Mouse (Mus musculus): ENCODE results near the gene Odf2l. TPM values are rescaled to one million over a fixed set of nuclear protein-coding genes. Genes with fewer than 3 reads are reported as not detected.

Odf2l gene
- polyA plus RNA-seq, 1 experiment from 2014 or later, result 8.8 TPM

DNA sequence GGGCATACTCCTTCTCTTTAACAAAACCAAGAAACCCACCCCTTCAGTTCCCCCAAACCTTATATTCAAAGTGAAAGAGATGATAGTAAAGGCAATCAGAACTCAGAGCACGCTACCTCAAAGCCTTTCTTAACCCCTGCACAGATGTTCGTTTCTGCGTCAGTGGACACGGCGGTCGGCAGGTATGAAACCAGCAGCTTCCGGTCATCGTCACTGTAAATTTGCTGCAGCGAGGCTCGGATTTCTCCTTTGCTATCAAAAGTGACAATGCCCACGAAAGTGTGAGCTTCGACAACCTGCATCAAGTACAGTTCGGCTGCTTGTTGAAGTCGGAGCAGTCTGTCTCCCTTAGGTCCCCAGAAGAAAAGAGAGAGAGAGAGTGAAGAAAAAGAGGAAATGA is 32.2 kb upstream of the Odf2l start:
- no peaks in the 10 kb centered on the region for H3K27me3 ChIP-seq (ENCODE audit: control insufficient read depth, insufficient read depth, low read length)
- H3K9ac ChIP-seq (ENCODE audit: low read length), result no peak overlapping the region
- ATAC-seq (ENCODE audit: low FRiP score, low TSS enrichment) (no peak), DNase-seq (ENCODE audit: low spot score) (no peak)
- no peak overlapping the region for H3K4me2 ChIP-seq (replicated peaks; ENCODE audit: low read depth)
- no peak overlapping the region for H3K27ac ChIP-seq (replicated peaks)
- no peak for TF ChIP-seq CTCF (IDR thresholded peaks at IDR 0.05; ENCODE audit: low read depth)
- H3K36me3 ChIP-seq (ENCODE audit: control insufficient read depth, insufficient read depth, low read length), result no peaks in the 10 kb centered on the region
- no peaks in the 10 kb centered on the region for H3K9me3 ChIP-seq (ENCODE audit: control insufficient read depth, low read length)
- no peaks in the 10 kb centered on the region for H3K4me1 ChIP-seq (replicated peaks; ENCODE audit: control insufficient read depth, insufficient read depth)
- no peak overlapping the region for H3K4me3 ChIP-seq (ENCODE audit: low read depth, low read length)
- 90% methylated on average over 14 of the region's 14 CpGs for WGBS

DNA sequence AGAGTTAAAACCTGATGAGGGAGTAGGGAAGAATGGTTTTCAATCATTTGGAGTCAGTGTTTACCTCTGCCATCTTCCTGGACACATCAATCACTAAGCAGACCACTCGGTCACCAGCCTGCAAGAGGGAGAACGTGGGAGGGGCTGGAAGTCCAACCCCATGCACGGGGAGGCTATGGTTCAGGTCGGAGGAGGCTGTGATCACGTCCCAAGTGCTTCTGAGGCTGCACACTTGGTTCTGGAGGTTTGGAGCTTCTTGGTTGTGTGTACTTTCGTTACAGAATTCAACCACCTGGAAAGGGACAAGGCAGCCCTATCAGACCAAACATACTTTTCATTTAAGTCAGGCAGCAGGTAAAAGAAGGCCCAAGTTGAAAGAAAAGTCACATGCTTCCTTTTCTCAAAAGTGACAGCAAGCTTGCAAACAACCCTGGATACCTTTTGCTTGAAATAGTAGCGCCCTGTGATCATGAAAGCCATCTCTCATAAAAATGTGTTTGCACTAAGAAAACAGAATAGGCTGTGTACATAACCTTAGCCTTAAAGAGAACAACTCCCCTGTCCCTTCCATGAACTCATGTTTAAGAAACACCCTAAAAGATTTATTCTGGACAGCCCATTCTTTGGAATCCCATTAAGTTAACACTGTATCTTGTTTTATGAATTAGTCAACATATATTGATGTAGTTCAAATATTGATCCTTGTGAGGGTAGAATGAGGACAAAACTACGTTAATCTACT is 30.4 kb upstream of the Odf2l start:
- H3K36me3 ChIP-seq (ENCODE audit: control insufficient read depth, insufficient read depth, low read length), result no peaks in the 10 kb centered on the region
- TF ChIP-seq CTCF (IDR thresholded peaks at IDR 0.05; ENCODE audit: low read depth) (no peak), EP300 (optimal IDR thresholded peaks at IDR 0.05) (no peak)
- H3K4me3 ChIP-seq (ENCODE audit: low read depth, low read length), result no peak overlapping the region
- DNase-seq (ENCODE audit: low spot score), result peak; percentile 31
- H3K27ac ChIP-seq (replicated peaks), result no peak overlapping the region; the same call in 1 of the 2 replicates
- 26% methylated on average over 8 of the region's 8 CpGs for WGBS
- no peaks in the 10 kb centered on the region for H3K9me3 ChIP-seq (ENCODE audit: control insufficient read depth, low read length)
- no peaks in the 10 kb centered on the region for H3K4me1 ChIP-seq (replicated peaks; ENCODE audit: control insufficient read depth, insufficient read depth)
- H3K4me2 ChIP-seq (replicated peaks; ENCODE audit: low read depth), result no peak overlapping the region
- peak; percentile 95 for ATAC-seq (ENCODE audit: low FRiP score, low TSS enrichment)
- no peak overlapping the region for H3K9ac ChIP-seq (ENCODE audit: low read length)
- no peaks in the 10 kb centered on the region for H3K27me3 ChIP-seq (ENCODE audit: control insufficient read depth, insufficient read depth, low read length)

DNA sequence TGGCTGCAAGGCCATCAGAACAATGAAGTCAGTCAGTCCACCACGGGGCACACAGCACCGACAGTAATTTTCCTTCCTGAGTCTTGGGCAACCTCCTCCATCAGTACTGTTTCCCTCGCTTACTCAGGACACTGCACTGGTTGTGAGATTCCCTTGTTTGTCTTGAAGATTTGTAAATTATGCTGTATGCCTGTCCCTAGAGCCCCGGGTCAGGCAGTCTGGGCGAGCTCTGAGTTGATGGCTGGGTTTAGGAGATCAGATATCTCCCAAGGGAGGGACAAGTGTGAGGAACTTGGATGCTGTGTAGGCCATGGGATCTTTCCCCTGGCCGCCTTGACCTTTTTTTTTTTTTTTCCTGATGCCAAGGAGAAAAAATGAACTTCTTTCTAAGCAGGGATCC is 19.1 kb upstream of the Odf2l start, which contains the start of gene Clca2:
Gene Clca2, minus strand, starts transcription at position 153 of the 400 bp plus-strand sequence.
- H3K4me3 ChIP-seq (ENCODE audit: low read depth, low read length), result no peak within 1 kb of the TSS
- H3K9me3 ChIP-seq (ENCODE audit: control insufficient read depth, low read length), result no peaks in the 10 kb centered on the region
- no peaks in the 10 kb centered on the region for H3K36me3 ChIP-seq (ENCODE audit: control insufficient read depth, insufficient read depth, low read length)
- ATAC-seq (ENCODE audit: low FRiP score, low TSS enrichment) (no peak), DNase-seq (ENCODE audit: low spot score) (no peak)
- 61% methylated on average over 6 of the region's 6 CpGs for WGBS
- TF ChIP-seq CTCF (IDR thresholded peaks at IDR 0.05; ENCODE audit: low read depth) (no peak), EP300 (optimal IDR thresholded peaks at IDR 0.05) (no peak)
- H3K27ac ChIP-seq (replicated peaks), result peak within 1 kb of the TSS; percentile 45; the same call in 1 of the 2 replicates
- H3K4me1 ChIP-seq (replicated peaks; ENCODE audit: control insufficient read depth, insufficient read depth), result 0 out of 2 replicates have a peak, but pooled peaks cover 3% of the 10 kb centered on the region
- 0 out of 2 replicates have a peak within 1 kb of the TSS, but pooled peaks have one; percentile 14 for H3K4me2 ChIP-seq (replicated peaks; ENCODE audit: low read depth)
- H3K27me3 ChIP-seq (ENCODE audit: control insufficient read depth, insufficient read depth, low read length), result no peaks in the 10 kb centered on the region
- H3K9ac ChIP-seq (ENCODE audit: low read length), result no peak within 1 kb of the TSS

DNA sequence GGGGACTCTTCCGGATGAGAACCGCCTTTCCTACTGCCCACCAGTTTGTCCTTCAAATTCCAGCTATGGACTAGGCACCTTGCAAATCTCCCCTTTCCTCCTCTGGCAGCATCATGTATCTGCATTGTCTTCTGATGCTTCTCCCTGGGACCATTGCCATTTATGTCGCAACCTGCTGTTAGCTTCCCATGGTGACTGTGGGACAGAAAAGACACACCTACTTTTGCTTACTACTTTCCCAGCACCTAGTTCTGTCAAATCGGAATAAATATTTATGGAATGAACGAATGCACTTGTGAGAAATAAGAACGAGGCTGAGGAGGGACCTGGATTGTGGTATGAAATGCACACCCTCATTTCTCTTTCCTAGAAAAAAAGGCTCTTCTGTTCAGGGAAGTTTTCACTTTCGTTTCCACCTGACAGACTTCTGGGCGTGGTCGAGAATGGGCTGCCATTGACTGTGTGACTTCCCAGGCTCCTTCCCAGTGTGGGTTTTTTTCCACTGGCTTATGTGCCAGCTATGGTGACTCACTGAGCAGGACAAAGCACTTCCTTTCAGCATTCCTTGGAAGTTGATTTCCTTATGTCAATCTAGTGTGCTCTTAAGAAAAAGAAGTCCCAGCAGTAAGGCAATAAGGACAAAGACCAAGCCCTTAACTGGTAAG is 16.4 kb upstream of the Odf2l start:
- H3K4me2 ChIP-seq (replicated peaks; ENCODE audit: low read depth), result peak overlapping the region; percentile 36
- no peak overlapping the region for H3K4me3 ChIP-seq (ENCODE audit: low read depth, low read length)
- H3K9ac ChIP-seq (ENCODE audit: low read length), result no peak overlapping the region
- TF ChIP-seq CTCF (IDR thresholded peaks at IDR 0.05; ENCODE audit: low read depth), result no peak
- no peak for TF ChIP-seq EP300 (optimal IDR thresholded peaks at IDR 0.05)
- peak; percentile 93 for ATAC-seq (ENCODE audit: low FRiP score, low TSS enrichment)
- peak overlapping the region; percentile 67 for H3K27ac ChIP-seq (replicated peaks)
- H3K36me3 ChIP-seq (ENCODE audit: control insufficient read depth, insufficient read depth, low read length), result no peaks in the 10 kb centered on the region
- H3K4me1 ChIP-seq (replicated peaks; ENCODE audit: control insufficient read depth, insufficient read depth), result 0 out of 2 replicates have a peak, but pooled peaks cover 3% of the 10 kb centered on the region
- no peaks in the 10 kb centered on the region for H3K27me3 ChIP-seq (ENCODE audit: control insufficient read depth, insufficient read depth, low read length)
- H3K9me3 ChIP-seq (ENCODE audit: control insufficient read depth, low read length), result no peaks in the 10 kb centered on the region
- WGBS, result 56% methylated on average over 9 of the region's 9 CpGs
- peak; percentile 78 for DNase-seq (ENCODE audit: low spot score)

DNA sequence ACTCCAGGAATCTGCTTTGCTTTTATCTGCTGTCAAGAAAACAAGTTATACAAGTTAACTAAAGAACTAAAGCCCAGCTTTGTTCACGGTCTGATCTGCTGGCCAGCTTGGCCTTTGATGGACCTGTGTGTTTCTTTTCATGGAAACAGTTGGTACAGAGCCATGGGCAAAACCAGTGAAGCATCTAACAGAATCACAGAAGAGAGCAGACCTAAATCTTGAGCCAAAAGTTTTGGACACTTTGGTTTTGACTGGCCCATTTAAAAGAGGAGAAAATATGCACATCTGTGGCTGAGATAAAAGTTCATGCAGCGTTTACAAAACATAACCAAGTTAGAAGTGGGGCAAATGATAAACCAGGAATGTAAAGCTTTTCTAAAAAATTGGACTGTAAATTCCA is 15.1 kb upstream of the Odf2l start:
- no peak for TF ChIP-seq EP300 (optimal IDR thresholded peaks at IDR 0.05)
- no peak for TF ChIP-seq CTCF (IDR thresholded peaks at IDR 0.05; ENCODE audit: low read depth)
- Histone ChIP-seq H3K9ac (ENCODE audit: low read length) (no peak overlapping the region), H3K4me3 (ENCODE audit: low read depth, low read length) (no peak overlapping the region), H3K4me2 (replicated peaks; ENCODE audit: low read depth) (no peak overlapping the region), H3K9me3 (ENCODE audit: control insufficient read depth, low read length) (no peaks in the 10 kb centered on the region), H3K27ac (replicated peaks) (no peak overlapping the region), H3K4me1 (replicated peaks; ENCODE audit: control insufficient read depth, insufficient read depth) (0 out of 2 replicates have a peak, but pooled peaks cover 3% of the 10 kb centered on the region), H3K36me3 (ENCODE audit: control insufficient read depth, insufficient read depth, low read length) (no peaks in the 10 kb centered on the region), H3K27me3 (ENCODE audit: control insufficient read depth, insufficient read depth, low read length) (no peaks in the 10 kb centered on the region)
- DNase-seq (ENCODE audit: low spot score) (no peak), ATAC-seq (ENCODE audit: low FRiP score, low TSS enrichment) (no peak)
- 57% methylated on average over 2 of the region's 2 CpGs for WGBS

DNA sequence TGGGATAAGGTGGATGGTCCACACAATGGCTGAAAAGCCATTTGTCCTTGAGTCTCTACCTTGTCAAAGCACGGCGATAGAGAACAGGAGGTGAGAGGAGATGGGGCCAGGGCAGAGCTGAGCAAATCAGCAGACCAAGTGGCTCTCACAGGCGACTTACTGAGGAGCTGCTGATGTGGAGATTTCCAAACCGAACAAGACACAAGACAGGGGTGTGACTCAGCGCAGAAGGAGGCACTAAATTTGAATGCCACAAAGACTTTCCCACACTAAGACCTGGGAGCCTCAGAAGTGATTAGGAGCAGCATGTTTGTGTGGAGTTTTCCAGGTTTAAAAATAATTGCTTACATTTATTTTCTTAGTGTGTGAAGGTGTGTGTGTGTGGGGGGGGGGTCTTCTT is 14.6 kb upstream of the Odf2l start:
- no peak for TF ChIP-seq EP300 (optimal IDR thresholded peaks at IDR 0.05)
- TF ChIP-seq CTCF (IDR thresholded peaks at IDR 0.05; ENCODE audit: low read depth), result no peak
- ATAC-seq (ENCODE audit: low FRiP score, low TSS enrichment) (no peak), DNase-seq (ENCODE audit: low spot score) (no peak)
- Histone ChIP-seq H3K36me3 (ENCODE audit: control insufficient read depth, insufficient read depth, low read length) (no peaks in the 10 kb centered on the region), H3K27me3 (ENCODE audit: control insufficient read depth, insufficient read depth, low read length) (no peaks in the 10 kb centered on the region), H3K4me3 (ENCODE audit: low read depth, low read length) (no peak overlapping the region), H3K4me1 (replicated peaks; ENCODE audit: control insufficient read depth, insufficient read depth) (0 out of 2 replicates have a peak, but pooled peaks cover 3% of the 10 kb centered on the region), H3K9ac (ENCODE audit: low read length) (no peak overlapping the region), H3K27ac (replicated peaks) (peak overlapping the region; percentile 35; the same call in 1 of the 2 replicates), H3K4me2 (replicated peaks; ENCODE audit: low read depth) (no peak overlapping the region), H3K9me3 (ENCODE audit: control insufficient read depth, low read length) (no peaks in the 10 kb centered on the region)
- 36% methylated on average over 5 of the region's 5 CpGs for WGBS
